Mouse (Mus musculus) yolk sac, embryonic 10.5 days (tissue): ENCODE data around the gene Cyfip1.
A peak's percentile ranks its signal among the peaks of the same experiment; 100 is the strongest.

ENCODE experiments used
- DNase-seq: peaks from one replicate; pipeline ENCODE4 v3.0.0-alpha.2; 2017; ENCODE audit warnings: low spot score

Gene Cyfip1

GRCm38 (mm10) chr7:55957178-55957577, 115.6 kb downstream of the Cyfip1 start:
- no peak for DNase-seq

- DNase-seq, result no peak
These were observed 116.4 kb downstream of the Cyfip1 start for GRCm38 (mm10) chr7:55957916-55958315.

GRCm38 (mm10) chr7:55959801-55960200, 118.3 kb downstream of the Cyfip1 start:
- DNase-seq, result no peak

- DNase-seq, result no peak
These were observed 119.0 kb downstream of the Cyfip1 start for GRCm38 (mm10) chr7:55960506-55960905.

DNA sequence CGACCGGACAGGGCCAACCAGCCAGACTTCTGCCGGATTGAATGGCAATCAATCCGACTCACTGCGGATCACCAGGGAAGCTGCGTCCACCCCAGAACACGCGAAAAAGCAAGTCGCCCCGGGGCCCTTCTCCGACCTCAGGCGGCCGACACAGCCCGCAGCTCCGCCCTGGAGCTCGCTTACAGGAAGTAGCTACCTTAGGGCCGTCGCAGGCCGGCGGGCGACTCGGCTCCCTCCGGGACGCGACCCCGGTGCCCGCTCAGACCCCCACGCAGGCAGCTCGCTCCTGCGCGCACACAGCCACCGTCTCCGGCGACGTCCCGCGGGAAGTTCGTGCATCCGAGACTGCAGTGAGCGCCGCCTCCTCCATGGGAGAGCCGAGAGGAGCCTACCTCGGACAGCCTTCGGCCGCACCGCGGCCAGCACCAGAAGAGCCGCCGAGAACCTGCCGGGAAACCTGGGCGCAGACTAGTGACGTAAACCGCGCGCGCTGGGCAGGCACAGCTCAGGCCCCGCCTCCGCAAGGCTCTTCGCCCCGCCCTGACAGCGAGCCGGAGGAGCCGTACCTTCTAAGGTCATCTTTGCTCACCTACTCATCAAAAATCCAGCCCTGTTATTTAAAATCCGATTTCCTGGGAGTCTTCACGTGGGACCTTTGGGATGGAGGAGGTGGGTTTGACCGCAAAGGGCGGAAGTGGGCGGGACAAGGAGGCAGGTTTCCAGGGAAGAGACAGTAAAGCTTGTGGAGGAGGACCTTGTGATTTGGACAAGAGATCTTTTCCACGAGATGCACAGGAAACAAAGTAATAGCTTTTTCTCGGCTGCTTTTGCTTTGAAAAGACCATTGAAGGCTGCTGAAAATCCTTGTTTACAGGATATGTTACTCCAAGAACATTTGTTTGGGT, 120.7 kb downstream of the Cyfip1 start, which contains the start of gene Nipa2:
TSS of gene Nipa2 (minus strand) at position 473 of the 905 bp plus-strand sequence.
- peak; percentile 96 for DNase-seq

DNA sequence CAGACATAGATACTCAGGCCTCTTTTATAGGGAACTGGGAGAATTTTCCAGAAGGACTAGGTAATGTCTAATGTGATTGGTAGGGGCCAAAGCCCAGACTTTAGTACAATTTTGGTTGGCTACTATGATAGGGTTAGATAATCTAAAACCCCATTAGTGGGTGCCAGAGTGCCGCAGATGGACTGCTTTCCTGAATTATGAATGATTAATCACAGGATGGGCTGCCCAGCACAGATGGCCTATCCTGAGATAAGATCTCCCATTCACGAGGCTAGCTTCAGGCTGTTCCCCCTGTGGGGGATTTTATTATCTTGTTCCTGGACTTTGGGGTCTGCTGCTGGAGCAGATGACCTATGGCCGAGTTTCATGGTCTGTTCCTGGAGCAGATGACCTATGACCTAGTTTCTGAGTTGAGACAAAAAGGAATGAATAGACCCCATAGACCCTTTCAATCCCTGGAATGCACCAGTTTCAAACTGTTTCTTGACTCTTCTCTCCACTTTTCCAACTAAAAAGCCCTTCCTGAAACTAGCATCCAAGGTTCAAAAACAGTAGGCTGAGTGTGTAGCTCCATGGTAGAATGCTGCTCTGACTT, 125.4 kb downstream of the Cyfip1 start:
- peak; percentile 71 for DNase-seq

- DNase-seq, result peak; percentile 43
These were observed 126.8 kb downstream of the Cyfip1 start for GRCm38 (mm10) chr7:55968258-55968901.

GRCm38 (mm10) chr7:55969415-55969814, 127.9 kb downstream of the Cyfip1 start:
- no peak for DNase-seq

DNA sequence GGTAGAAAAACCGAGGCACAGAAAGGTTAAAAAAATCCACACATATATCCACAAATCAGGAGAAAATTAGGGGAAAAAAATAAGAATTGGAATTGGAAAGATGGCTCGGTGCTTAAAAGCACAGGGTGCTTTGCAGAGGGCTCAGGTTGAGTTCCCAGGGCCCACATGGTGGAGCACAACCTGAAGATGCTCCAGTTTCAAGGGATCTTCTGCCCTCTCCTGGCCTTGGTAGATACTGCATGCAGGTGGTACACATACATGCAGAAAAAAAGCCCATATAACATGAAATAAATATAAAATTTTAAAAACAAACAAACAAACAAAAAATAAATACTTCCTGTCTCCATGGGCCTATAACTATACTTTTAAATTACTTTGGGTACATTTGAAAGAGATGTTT, 132.9 kb downstream of the Cyfip1 start:
- DNase-seq, result no peak

GRCm38 (mm10) chr7:55981511-55981910, 140.0 kb downstream of the Cyfip1 start:
- DNase-seq, result no peak
